Mouse (Mus musculus) lung, embryonic 16.5 days (tissue): ENCODE data around the gene Rabif. TPM values are rescaled to one million over a fixed set of nuclear protein-coding genes. Genes with fewer than 3 reads are reported as not detected.
"Not testable (repeated sequence)": the region's sequence is repeated elsewhere in the genome, so short reads cannot be mapped to it uniquely, and the experiment has no call there.

ENCODE experiments used
- ATAC-seq: fragments of 200-750 bp; cut with Nextera tagmentation; 2 replicates; pipeline ENCODE4 v1.8.0; 2017; ENCODE audit warnings: low read depth, mild to moderate bottlenecking, moderate library complexity
- H3K27ac ChIP-seq: fragments of 300-500 bp; sonication (generic); 2 replicates; pipeline ENCODE4 v1.5.1; 2014; ENCODE audit warnings: mild to moderate bottlenecking, control low read depth, low read length
- H3K27me3 ChIP-seq: fragments of 300-500 bp; sonication (generic); 2 replicates; pipeline ENCODE4 v1.6.1; 2014; ENCODE audit warnings: low read depth, low read length, mixed read lengths; ENCODE audit not compliant: control insufficient read depth, insufficient read depth
- H3K36me3 ChIP-seq: fragments of 300-500 bp; sonication (generic); 2 replicates; pipeline ENCODE4 v1.6.1; 2014; ENCODE audit warnings: low read length; ENCODE audit not compliant: control insufficient read depth, insufficient read depth
- H3K4me1 ChIP-seq: fragments of 300-500 bp; sonication (generic); replicated peaks from 2 replicates; pipeline ENCODE4 v1.6.1; 2014; ENCODE audit warnings: low read length, mixed read lengths; ENCODE audit not compliant: control insufficient read depth, insufficient read depth
- H3K4me2 ChIP-seq: fragments of 300-500 bp; sonication (generic); 2 replicates; pipeline ENCODE4 v1.6.1; 2014; ENCODE audit warnings: low read depth, low read length, control low read depth
- H3K4me3 ChIP-seq: fragments of 300-500 bp; sonication (generic); 2 replicates; pipeline ENCODE4 v1.5.1; 2014; ENCODE audit warnings: mild to moderate bottlenecking, low read length, control low read depth
- H3K9ac ChIP-seq: fragments of 300-500 bp; sonication (generic); 2 replicates; pipeline ENCODE4 v1.6.1; 2014; ENCODE audit warnings: low read length, control low read depth
- H3K9me3 ChIP-seq: fragments of 300-500 bp; sonication (generic); 2 replicates; pipeline ENCODE4 v1.6.1; 2016; ENCODE audit warnings: low read length; ENCODE audit not compliant: control insufficient read depth
- WGBS: fragments of 180-500 bp; shearing (Covaris S2); extraction: QIAGEN DNeasy Blood & Tissue Kit; methylation state at CpG from one replicate; pipeline ENCODE4 v1.1.7; 2014; 5-methylcytosine and 5-hydroxymethylcytosine counted together
- polyA plus RNA-seq: library from polyadenylated mRNA; unstranded; fragments of >200 nt; fragmentation: Nextera tagmentation; extraction: Ambion mirVana; gene quantifications from 2 replicates; pipeline ENCODE4 v1.2.1, GENCODE M21; 2015

The Rabif gene
- polyA plus RNA-seq, 1 experiment from 2014 or later = 37.3 TPM

- ATAC-seq = no peak
- H3K27me3 ChIP-seq = no peaks in the 10 kb centered on the region
- no peak overlapping the region for H3K4me3 ChIP-seq
- H3K27ac ChIP-seq = no peak overlapping the region
- no peak overlapping the region for H3K9ac ChIP-seq
- no peaks in the 10 kb centered on the region for H3K4me1 ChIP-seq
- H3K36me3 ChIP-seq = peaks cover 9% of the 10 kb centered on the region; the same call in 1 of the 2 replicates
- H3K9me3 ChIP-seq = no peaks in the 10 kb centered on the region
- H3K4me2 ChIP-seq = no peak overlapping the region
- WGBS = 88% methylated on average over 8 of the region's 8 CpGs
Observed at GRCm38 (mm10) chr1:134506201-134506600, 11.8 kb downstream of the Rabif start.

GRCm38 (mm10) chr1:134510018-134510417, 15.6 kb downstream of the Rabif start:
- no peak for ATAC-seq
- 43% methylated on average over 7 of the region's 7 CpGs for WGBS
- Histone ChIP-seq H3K4me2 (no peak overlapping the region), H3K27ac (no peak overlapping the region), H3K27me3 (peaks cover 3% of the 10 kb centered on the region), H3K4me1 (peaks cover 9% of the 10 kb centered on the region; the same call in 1 of the 2 replicates), H3K4me3 (no peak overlapping the region), H3K9ac (no peak overlapping the region), H3K9me3 (no peaks in the 10 kb centered on the region), H3K36me3 (peaks cover 9% of the 10 kb centered on the region; the same call in 1 of the 2 replicates)

GRCm38 (mm10) chr1:134512183-134512582, 17.7 kb downstream of the Rabif start:
- peaks cover 20% of the 10 kb centered on the region for H3K4me1 ChIP-seq
- H3K4me3 ChIP-seq = no peak overlapping the region
- no peak overlapping the region for H3K27ac ChIP-seq
- H3K27me3 ChIP-seq = peaks cover 3% of the 10 kb centered on the region
- H3K36me3 ChIP-seq = peaks cover 3% of the 10 kb centered on the region; the same call in 1 of the 2 replicates
- no peak overlapping the region for H3K9ac ChIP-seq
- 51% methylated on average over 4 of the region's 4 CpGs for WGBS
- no peak overlapping the region for H3K4me2 ChIP-seq
- ATAC-seq = no peak
- H3K9me3 ChIP-seq = no peaks in the 10 kb centered on the region

- Histone ChIP-seq H3K4me1 (peaks cover 20% of the 10 kb centered on the region), H3K27ac (no peak overlapping the region), H3K4me2 (peak overlapping the region; percentile 91), H3K27me3 (peaks cover 3% of the 10 kb centered on the region), H3K9me3 (no peaks in the 10 kb centered on the region), H3K36me3 (no peaks in the 10 kb centered on the region; the same call in 1 of the 2 replicates), H3K4me3 (no peak overlapping the region; the same call in none of the 2 replicates), H3K9ac (no peak overlapping the region)
- ATAC-seq = no peak
- WGBS = 49% methylated on average over 6 of the region's 6 CpGs
Observed at GRCm38 (mm10) chr1:134512584-134512983, 18.1 kb downstream of the Rabif start.

- H3K9ac ChIP-seq = peak overlapping the region; percentile 70
- peaks cover 3% of the 10 kb centered on the region for H3K27me3 ChIP-seq
- peak overlapping the region; percentile 57 for H3K4me3 ChIP-seq
- H3K36me3 ChIP-seq = no peaks in the 10 kb centered on the region
- H3K4me2 ChIP-seq = peak overlapping the region; percentile 91
- peak overlapping the region; percentile 48 for H3K27ac ChIP-seq
- no peaks in the 10 kb centered on the region for H3K9me3 ChIP-seq
- peak; percentile 69 for ATAC-seq
- peaks cover 20% of the 10 kb centered on the region for H3K4me1 ChIP-seq
- 1% methylated on average over 38 of the region's 38 CpGs for WGBS
Observed at GRCm38 (mm10) chr1:134513312-134513860, 18.9 kb downstream of the Rabif start.

- Histone ChIP-seq H3K9ac (peak overlapping the region; percentile 70), H3K27ac (no peak overlapping the region)
Observed at GRCm38 (mm10) chr1:134513876-134514590, 19.6 kb downstream of the Rabif start.

GRCm38 (mm10) chr1:134515891-134516290, 21.4 kb downstream of the Rabif start:
- 68% methylated on average over 2 of the region's 2 CpGs for WGBS
- no peak overlapping the region for H3K4me2 ChIP-seq
- no peaks in the 10 kb centered on the region for H3K9me3 ChIP-seq
- no peaks in the 10 kb centered on the region for H3K36me3 ChIP-seq
- no peak for ATAC-seq
- H3K27ac ChIP-seq = peak overlapping the region; percentile 76
- no peak overlapping the region for H3K9ac ChIP-seq
- H3K4me3 ChIP-seq = no peak overlapping the region
- H3K27me3 ChIP-seq = peaks cover 3% of the 10 kb centered on the region
- H3K4me1 ChIP-seq = peaks cover 20% of the 10 kb centered on the region

More at GRCm38 (mm10) chr1:134513876-134514590, 19.6 kb downstream of the Rabif start:
- Histone ChIP-seq H3K27me3 (peaks cover 3% of the 10 kb centered on the region), H3K4me3 (peak overlapping the region; percentile 57), H3K4me1 (peaks cover 20% of the 10 kb centered on the region), H3K4me2 (peak overlapping the region; percentile 91), H3K9me3 (no peaks in the 10 kb centered on the region), H3K36me3 (no peaks in the 10 kb centered on the region)
- WGBS = 31% methylated on average over 16 of the region's 16 CpGs
- ATAC-seq = no peak; the same call in 1 of the 2 replicates

- WGBS = 4% methylated on average over 4 of the region's 4 CpGs
- H3K4me2 ChIP-seq = no peak overlapping the region
- peak overlapping the region; percentile 76 for H3K27ac ChIP-seq
- no peaks in the 10 kb centered on the region for H3K9me3 ChIP-seq
- no peaks in the 10 kb centered on the region for H3K36me3 ChIP-seq
- H3K4me3 ChIP-seq = no peak overlapping the region
- peak; percentile 63 for ATAC-seq
- H3K9ac ChIP-seq = peak overlapping the region; percentile 14; the same call in 1 of the 2 replicates
- peaks cover 3% of the 10 kb centered on the region for H3K27me3 ChIP-seq
- peaks cover 20% of the 10 kb centered on the region for H3K4me1 ChIP-seq
Observed at GRCm38 (mm10) chr1:134516491-134517198, 22.2 kb downstream of the Rabif start.

GRCm38 (mm10) chr1:134517841-134518240, 23.4 kb downstream of the Rabif start:
- H3K9me3 ChIP-seq, H3K36me3 ChIP-seq, H3K4me3 ChIP-seq, H3K9ac ChIP-seq, ATAC-seq, H3K27ac ChIP-seq, H3K4me2 ChIP-seq, H3K27me3 ChIP-seq: not testable (repeated sequence)
- 94% methylated on average over 12 of the region's 14 CpGs for WGBS
- peaks cover 20% of the 10 kb centered on the region for H3K4me1 ChIP-seq
